Mouse (Mus musculus) lung, embryonic 16.5 days (tissue): ENCODE measurements around the gene Cnih4. TPM values are rescaled to one million over a fixed set of nuclear protein-coding genes. Genes with fewer than 3 reads are reported as not detected.

ENCODE experiments used
- ATAC-seq: fragments of 200-750 bp; cut with Nextera tagmentation; 2 replicates; pipeline ENCODE4 v1.8.0; 2017; ENCODE audit warnings: low read depth, mild to moderate bottlenecking, moderate library complexity
- H3K27ac ChIP-seq: fragments of 300-500 bp; sonication (generic); 2 replicates; pipeline ENCODE4 v1.5.1; 2014; ENCODE audit warnings: mild to moderate bottlenecking, control low read depth, low read length
- H3K27me3 ChIP-seq: fragments of 300-500 bp; sonication (generic); 2 replicates; pipeline ENCODE4 v1.6.1; 2014; ENCODE audit warnings: low read depth, low read length, mixed read lengths; ENCODE audit not compliant: control insufficient read depth, insufficient read depth
- H3K36me3 ChIP-seq: fragments of 300-500 bp; sonication (generic); 2 replicates; pipeline ENCODE4 v1.6.1; 2014; ENCODE audit warnings: low read length; ENCODE audit not compliant: control insufficient read depth, insufficient read depth
- H3K4me1 ChIP-seq: fragments of 300-500 bp; sonication (generic); replicated peaks from 2 replicates; pipeline ENCODE4 v1.6.1; 2014; ENCODE audit warnings: low read length, mixed read lengths; ENCODE audit not compliant: control insufficient read depth, insufficient read depth
- H3K4me2 ChIP-seq: fragments of 300-500 bp; sonication (generic); 2 replicates; pipeline ENCODE4 v1.6.1; 2014; ENCODE audit warnings: low read depth, low read length, control low read depth
- H3K4me3 ChIP-seq: fragments of 300-500 bp; sonication (generic); 2 replicates; pipeline ENCODE4 v1.5.1; 2014; ENCODE audit warnings: mild to moderate bottlenecking, low read length, control low read depth
- H3K9ac ChIP-seq: fragments of 300-500 bp; sonication (generic); 2 replicates; pipeline ENCODE4 v1.6.1; 2014; ENCODE audit warnings: low read length, control low read depth
- H3K9me3 ChIP-seq: fragments of 300-500 bp; sonication (generic); 2 replicates; pipeline ENCODE4 v1.6.1; 2016; ENCODE audit warnings: low read length; ENCODE audit not compliant: control insufficient read depth
- WGBS: fragments of 180-500 bp; shearing (Covaris S2); extraction: QIAGEN DNeasy Blood & Tissue Kit; methylation state at CpG from one replicate; pipeline ENCODE4 v1.1.7; 2014; 5-methylcytosine and 5-hydroxymethylcytosine counted together
- polyA plus RNA-seq: library from polyadenylated mRNA; unstranded; fragments of >200 nt; fragmentation: Nextera tagmentation; extraction: Ambion mirVana; gene quantifications from 2 replicates; pipeline ENCODE4 v1.2.1, GENCODE M21; 2015

Cnih4 gene
- polyA plus RNA-seq, 1 experiment from 2014 or later: 106 TPM

- no peaks in the 10 kb centered on the region for H3K9me3 ChIP-seq
- no peak overlapping the region for H3K4me2 ChIP-seq
- no peaks in the 10 kb centered on the region for H3K27me3 ChIP-seq
- ATAC-seq: no peak
- peaks cover 10% of the 10 kb centered on the region for H3K4me1 ChIP-seq
- WGBS: 73% methylated on average over 2 of the region's 2 CpGs
- no peak overlapping the region for H3K27ac ChIP-seq
- H3K4me3 ChIP-seq: no peak overlapping the region
- H3K36me3 ChIP-seq: no peaks in the 10 kb centered on the region
- H3K9ac ChIP-seq: no peak overlapping the region
Observed at GRCm38 (mm10) chr1:181146187-181146586, 1.7 kb downstream of the Cnih4 start.

DNA sequence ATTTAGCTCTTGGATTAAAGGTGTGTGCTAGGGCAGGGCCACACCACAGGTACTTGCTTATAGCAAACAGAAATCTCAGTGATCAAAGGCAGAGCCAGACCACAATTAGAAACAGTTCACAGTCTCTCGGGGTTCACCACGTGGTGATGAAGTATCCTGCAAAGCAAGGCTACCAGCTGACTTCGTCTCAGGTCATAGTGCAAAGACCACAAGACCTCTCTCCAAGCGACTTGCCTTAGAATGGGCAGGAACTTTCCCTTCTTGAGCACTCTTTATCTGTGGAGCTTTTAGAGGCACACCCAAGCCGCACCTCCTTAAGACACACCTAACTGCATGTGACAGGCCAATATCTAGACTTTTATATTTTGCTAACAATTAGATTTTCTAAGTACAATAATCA lies 4.0 kb downstream of the Cnih4 start:
- no peak overlapping the region for H3K9ac ChIP-seq
- no peak overlapping the region for H3K4me3 ChIP-seq
- no peaks in the 10 kb centered on the region for H3K9me3 ChIP-seq
- no peak for ATAC-seq
- H3K4me2 ChIP-seq: no peak overlapping the region
- H3K27me3 ChIP-seq: no peaks in the 10 kb centered on the region
- H3K4me1 ChIP-seq: peaks cover 14% of the 10 kb centered on the region
- 33% methylated on average over 5 of the region's 5 CpGs for WGBS
- no peak overlapping the region for H3K27ac ChIP-seq
- H3K36me3 ChIP-seq: no peaks in the 10 kb centered on the region

GRCm38 (mm10) chr1:181149373-181150017 lies 5.0 kb downstream of the Cnih4 start:
- Histone ChIP-seq H3K4me3 (no peak overlapping the region), H3K27ac (no peak overlapping the region), H3K36me3 (no peaks in the 10 kb centered on the region), H3K9me3 (no peaks in the 10 kb centered on the region), H3K9ac (no peak overlapping the region), H3K4me2 (no peak overlapping the region), H3K27me3 (no peaks in the 10 kb centered on the region), H3K4me1 (peaks cover 14% of the 10 kb centered on the region)
- WGBS: 68% methylated on average over 3 of the region's 3 CpGs
- no peak for ATAC-seq

- Histone ChIP-seq H3K9me3 (no peaks in the 10 kb centered on the region), H3K9ac (no peak overlapping the region), H3K4me1 (peaks cover 9% of the 10 kb centered on the region), H3K27ac (no peak overlapping the region), H3K4me3 (peak overlapping the region; percentile 97), H3K4me2 (no peak overlapping the region), H3K36me3 (peaks cover under 1% of the 10 kb centered on the region), H3K27me3 (no peaks in the 10 kb centered on the region)
- 65% methylated on average over 3 of the region's 3 CpGs for WGBS
- ATAC-seq: peak; percentile 19; the same call in 1 of the 2 replicates
Observed at GRCm38 (mm10) chr1:181150431-181150826, 5.9 kb downstream of the Cnih4 start.

DNA sequence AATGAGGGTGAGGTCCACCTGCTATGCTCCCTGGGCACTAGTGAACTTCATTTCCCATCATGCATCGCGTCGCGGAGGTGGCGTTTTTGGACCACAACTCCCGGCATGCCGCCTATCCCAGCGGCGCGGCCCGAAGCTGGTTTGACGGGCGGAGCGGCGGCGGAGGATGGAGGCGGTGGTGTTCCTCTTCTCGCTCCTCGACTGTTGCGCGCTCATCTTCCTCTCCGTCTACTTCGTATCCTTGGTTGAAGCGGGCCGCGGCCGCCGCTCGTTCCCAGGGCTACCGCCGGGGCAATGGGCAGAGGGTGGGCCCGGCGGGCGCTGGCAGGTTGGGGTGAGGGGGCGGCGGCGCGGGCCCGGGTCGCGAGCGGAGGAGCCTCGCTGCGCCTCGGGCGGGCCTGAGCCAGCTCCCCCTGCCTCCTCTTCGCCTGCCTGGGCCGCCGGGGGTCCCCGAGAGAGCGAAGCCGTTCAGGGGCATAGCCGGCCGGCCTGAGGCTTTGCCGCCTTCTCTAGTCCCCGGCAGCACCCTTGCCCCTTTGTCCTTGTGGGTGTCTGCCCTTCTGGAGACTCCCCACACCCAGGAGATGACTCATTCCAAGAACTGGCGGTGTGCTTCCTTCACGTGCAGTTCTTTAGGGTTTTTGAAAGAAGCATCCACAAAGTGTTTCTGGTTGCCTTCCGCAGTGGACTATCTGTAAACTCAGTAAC lies 6.5 kb downstream of the Cnih4 start:
- WGBS: under 1% methylated on average over 46 of the region's 59 CpGs
- peaks cover 4% of the 10 kb centered on the region for H3K36me3 ChIP-seq
- peak overlapping the region; percentile 63 for H3K27ac ChIP-seq
- H3K4me1 ChIP-seq: peaks cover 9% of the 10 kb centered on the region
- H3K9ac ChIP-seq: peak overlapping the region; percentile 91
- no peaks in the 10 kb centered on the region for H3K9me3 ChIP-seq
- H3K27me3 ChIP-seq: no peaks in the 10 kb centered on the region
- H3K4me3 ChIP-seq: peak overlapping the region; percentile 97
- H3K4me2 ChIP-seq: peak overlapping the region; percentile 81
- peak; percentile 93 for ATAC-seq

- ATAC-seq: no peak
- H3K27me3 ChIP-seq: no peaks in the 10 kb centered on the region
- H3K9me3 ChIP-seq: no peaks in the 10 kb centered on the region
- peaks cover 9% of the 10 kb centered on the region for H3K4me1 ChIP-seq
- peaks cover 4% of the 10 kb centered on the region for H3K36me3 ChIP-seq
- H3K4me3 ChIP-seq: peak overlapping the region; percentile 97
- 31% methylated on average over 5 of the region's 5 CpGs for whole genome bisulfite sequencing
- H3K4me2 ChIP-seq: peak overlapping the region; percentile 81
- peak overlapping the region; percentile 91 for H3K9ac ChIP-seq
- no peak overlapping the region for H3K27ac ChIP-seq
Observed at GRCm38 (mm10) chr1:181151541-181151940, 7.0 kb downstream of the Cnih4 start.

- H3K27me3 ChIP-seq: no peaks in the 10 kb centered on the region
- H3K4me2 ChIP-seq: no peak overlapping the region
- H3K4me3 ChIP-seq: no peak overlapping the region
- 81% methylated on average over 2 of the region's 2 CpGs for WGBS
- no peaks in the 10 kb centered on the region for H3K9me3 ChIP-seq
- no peaks in the 10 kb centered on the region for H3K4me1 ChIP-seq
- peaks cover 30% of the 10 kb centered on the region for H3K36me3 ChIP-seq
- H3K9ac ChIP-seq: no peak overlapping the region
- H3K27ac ChIP-seq: no peak overlapping the region
- ATAC-seq: no peak
Observed at GRCm38 (mm10) chr1:181167816-181168215, 23.3 kb downstream of the Cnih4 start.

GRCm38 (mm10) chr1:181168377-181168776 lies 23.9 kb downstream of the Cnih4 start:
- 73% methylated on average over 3 of the region's 3 CpGs for WGBS
- no peak for ATAC-seq
- Histone ChIP-seq H3K36me3 (peaks cover 25% of the 10 kb centered on the region), H3K4me2 (no peak overlapping the region), H3K9ac (no peak overlapping the region), H3K4me3 (no peak overlapping the region), H3K27ac (no peak overlapping the region), H3K9me3 (no peaks in the 10 kb centered on the region), H3K27me3 (no peaks in the 10 kb centered on the region), H3K4me1 (no peaks in the 10 kb centered on the region)

DNA sequence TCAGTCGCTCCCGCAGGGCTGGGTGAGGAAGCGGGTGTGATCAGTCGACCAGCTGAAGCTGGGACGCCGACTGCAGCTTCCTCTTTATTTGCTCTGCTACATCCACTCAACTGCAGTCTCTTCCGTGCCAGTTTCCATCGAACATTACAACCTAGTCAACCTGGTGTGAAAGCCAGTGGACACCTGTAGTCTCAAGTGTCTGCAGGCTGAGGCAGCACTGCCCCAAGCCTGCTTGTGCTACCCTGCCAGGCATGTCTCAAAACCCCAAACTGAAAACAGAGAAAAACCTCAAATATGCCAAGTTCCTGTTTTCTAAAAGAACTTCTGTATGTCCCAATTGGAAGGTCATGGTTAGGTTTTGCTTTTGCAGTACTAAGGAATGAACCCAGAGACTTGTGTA lies 25.7 kb downstream of the Cnih4 start:
- Histone ChIP-seq H3K36me3 (peaks cover 22% of the 10 kb centered on the region), H3K27ac (no peak overlapping the region), H3K9me3 (no peaks in the 10 kb centered on the region), H3K4me2 (no peak overlapping the region), H3K4me3 (no peak overlapping the region), H3K4me1 (no peaks in the 10 kb centered on the region), H3K27me3 (no peaks in the 10 kb centered on the region), H3K9ac (no peak overlapping the region)
- 74% methylated on average over 8 of the region's 8 CpGs for WGBS
- no peak for ATAC-seq
